Mouse (Mus musculus) intestine, embryonic 16.5 days (tissue): ENCODE measurements at regions not wholly inside any gene's neighbourhood (a gene's known extent, or its start where the extent isn't known, plus 50 kb on each side); places are given as distances from the start of the nearest gene placed in this dataset.

Experiments used
- ATAC-seq: fragments of 200-750 bp; cut with Nextera tagmentation; 2 replicates; pipeline ENCODE4 v1.8.0; 2017; ENCODE audit warnings: moderate TSS enrichment, moderate library complexity
- H3K27ac ChIP-seq: fragments of 300-500 bp; sonication (generic); 2 replicates; pipeline ENCODE4 v1.5.1; 2014; ENCODE audit warnings: mild to moderate bottlenecking, low read length
- H3K27me3 ChIP-seq: fragments of 300-500 bp; sonication (generic); replicated peaks from 2 replicates; pipeline ENCODE4 v1.6.1; 2014; ENCODE audit warnings: low read length, control low read depth, mixed read lengths; ENCODE audit not compliant: control insufficient read depth, insufficient read depth
- H3K36me3 ChIP-seq: fragments of 300-500 bp; sonication (generic); 2 replicates; pipeline ENCODE4 v1.6.1; 2014; ENCODE audit warnings: low read length, control low read depth; ENCODE audit not compliant: control insufficient read depth, insufficient read depth
- H3K4me1 ChIP-seq: fragments of 300-500 bp; sonication (generic); 2 replicates; pipeline ENCODE4 v1.6.1; 2014; ENCODE audit warnings: low read length, control low read depth, mixed read lengths; ENCODE audit not compliant: control insufficient read depth, insufficient read depth
- H3K4me2 ChIP-seq: fragments of 300-500 bp; sonication (generic); 2 replicates; pipeline ENCODE4 v1.6.1; 2014; ENCODE audit warnings: low read depth, low read length, control low read depth
- H3K4me3 ChIP-seq: fragments of 300-500 bp; sonication (generic); 2 replicates; pipeline ENCODE4 v1.5.1; 2014; ENCODE audit warnings: mild to moderate bottlenecking, low read length
- H3K9ac ChIP-seq: fragments of 300-500 bp; sonication (generic); 2 replicates; pipeline ENCODE4 v1.6.1; 2014; ENCODE audit warnings: low read depth, low read length
- H3K9me3 ChIP-seq: fragments of 300-500 bp; sonication (generic); 2 replicates; pipeline ENCODE4 v1.6.1; 2016; ENCODE audit warnings: low read length, control low read depth; ENCODE audit not compliant: control insufficient read depth
- WGBS: fragments of 180-500 bp; shearing (Covaris S2); extraction: QIAGEN DNeasy Blood & Tissue Kit; methylation state at CpG from one replicate; pipeline ENCODE4 v1.1.7; 2014; 5-methylcytosine and 5-hydroxymethylcytosine counted together

DNA sequence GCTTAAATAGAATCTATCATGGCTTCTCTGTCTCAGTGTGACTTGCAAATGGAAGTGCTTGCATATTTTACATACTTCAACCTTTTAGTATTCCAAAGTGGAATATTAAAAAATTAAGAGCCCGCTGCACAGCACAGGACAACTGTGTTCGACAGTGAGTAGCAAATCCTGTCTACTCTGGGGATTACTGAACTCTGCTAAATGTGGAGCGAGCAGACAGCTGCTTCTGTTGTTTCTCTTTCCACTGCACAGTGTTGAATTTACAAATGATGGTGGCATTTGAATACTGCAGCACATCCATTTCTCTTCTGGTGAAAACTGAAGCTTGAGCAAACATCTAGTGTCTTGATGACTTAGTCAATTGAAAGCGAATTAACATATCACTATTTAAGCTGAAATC, 409.2 kb downstream of the Fam198b start:
- no peaks in the 10 kb centered on the region for H3K36me3 ChIP-seq
- H3K4me3 ChIP-seq: no peak overlapping the region
- H3K4me1 ChIP-seq: no peaks in the 10 kb centered on the region
- no peak overlapping the region for H3K27ac ChIP-seq
- WGBS: 77% methylated on average over 4 of the region's 4 CpGs
- H3K4me2 ChIP-seq: no peak overlapping the region
- H3K9me3 ChIP-seq: no peaks in the 10 kb centered on the region
- ATAC-seq: no peak
- H3K27me3 ChIP-seq: no peaks in the 10 kb centered on the region
- H3K9ac ChIP-seq: no peak overlapping the region

DNA sequence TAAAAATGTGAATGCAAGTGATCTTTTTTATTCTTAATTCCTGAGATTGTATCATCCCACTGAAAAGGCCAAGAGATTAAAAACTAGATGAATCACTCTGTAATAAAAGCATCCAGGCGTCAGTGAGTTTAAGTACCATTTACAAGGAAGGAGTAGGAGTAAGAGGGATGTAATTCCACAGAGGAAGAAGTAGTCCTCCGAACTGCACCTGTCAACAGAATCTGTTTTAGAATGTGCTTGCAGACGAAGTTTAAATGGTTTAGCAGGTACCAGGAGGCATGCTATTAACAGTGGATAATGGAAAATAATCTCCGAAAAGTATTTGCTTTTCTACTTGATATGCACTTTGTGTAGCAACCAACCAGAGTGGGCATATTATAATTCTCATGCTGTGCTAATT, 423.3 kb downstream of the Fam198b start:
- H3K27ac ChIP-seq: no peak overlapping the region
- ATAC-seq: no peak
- no peak overlapping the region for H3K4me2 ChIP-seq
- no peaks in the 10 kb centered on the region for H3K9me3 ChIP-seq
- 70% methylated on average over 4 of the region's 4 CpGs for WGBS
- H3K4me1 ChIP-seq: no peaks in the 10 kb centered on the region
- H3K27me3 ChIP-seq: no peaks in the 10 kb centered on the region
- H3K9ac ChIP-seq: no peak overlapping the region
- no peak overlapping the region for H3K4me3 ChIP-seq
- no peaks in the 10 kb centered on the region for H3K36me3 ChIP-seq

DNA sequence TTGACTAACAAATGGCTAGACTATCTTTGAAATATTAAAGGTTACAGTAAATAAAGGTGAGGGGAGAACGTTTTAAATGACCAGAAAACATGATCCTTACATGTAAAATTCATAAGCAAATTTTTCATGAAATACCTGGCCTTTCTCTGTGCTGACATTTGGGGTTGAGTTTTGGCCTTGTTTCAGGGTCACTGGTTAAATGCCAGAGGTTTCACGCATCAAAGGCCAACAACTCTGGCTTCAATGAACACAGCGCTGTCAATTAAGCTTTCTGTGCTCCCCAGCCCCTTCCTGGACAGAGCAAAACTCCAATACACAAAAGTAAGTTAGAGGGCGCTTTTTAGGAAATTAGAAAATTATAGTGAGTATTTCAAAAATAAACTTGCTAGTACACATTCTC, 425.6 kb downstream of the Fam198b start:
- Histone ChIP-seq H3K9me3 (no peaks in the 10 kb centered on the region), H3K27ac (no peak overlapping the region), H3K27me3 (no peaks in the 10 kb centered on the region), H3K4me2 (no peak overlapping the region), H3K36me3 (no peaks in the 10 kb centered on the region), H3K4me3 (no peak overlapping the region), H3K9ac (no peak overlapping the region), H3K4me1 (no peaks in the 10 kb centered on the region)
- no peak for ATAC-seq
- WGBS: 77% methylated on average over 4 of the region's 4 CpGs

DNA sequence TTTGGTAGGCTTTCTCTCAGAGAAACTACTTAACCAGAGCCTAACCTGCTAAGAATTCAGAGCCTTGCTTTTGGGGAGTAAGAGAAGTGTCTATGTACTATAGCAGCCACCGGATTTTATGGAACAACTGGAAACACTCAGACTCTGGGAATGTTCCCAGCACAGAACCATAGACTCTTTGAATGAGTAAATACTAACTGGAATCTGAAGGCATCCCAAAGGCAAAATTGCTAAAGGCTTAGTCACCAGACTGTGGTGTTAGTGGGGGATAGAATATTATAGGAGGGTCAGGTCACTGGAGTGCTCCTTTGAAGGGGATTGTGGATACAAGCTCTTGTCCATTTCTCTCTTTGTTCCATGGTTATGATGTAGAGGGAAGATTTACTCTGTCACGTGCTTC, 427.4 kb downstream of the Fam198b start:
- no peak for ATAC-seq
- WGBS: 70% methylated on average over 2 of the region's 2 CpGs

DNA sequence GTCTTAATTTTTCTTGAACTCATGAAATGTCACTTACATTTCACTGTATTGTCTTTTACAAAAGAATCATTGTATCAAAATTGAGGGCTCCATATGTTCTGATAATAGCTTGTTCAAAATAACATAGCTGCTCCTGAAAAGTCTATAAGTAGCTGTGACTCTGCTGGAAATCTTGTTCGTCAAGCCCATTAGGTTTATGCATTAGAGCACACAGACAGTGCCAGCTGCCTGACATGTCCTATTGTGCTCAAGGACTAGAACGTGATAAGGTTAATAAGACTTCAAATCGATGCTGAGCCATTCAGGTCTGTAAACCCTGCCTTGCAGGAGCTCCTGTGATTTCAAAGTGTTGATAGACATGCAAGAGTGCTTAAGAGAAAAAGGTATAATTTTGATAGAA, 438.0 kb downstream of the Fam198b start:
- Histone ChIP-seq H3K4me3 (no peak overlapping the region), H3K4me1 (no peaks in the 10 kb centered on the region), H3K9me3 (no peaks in the 10 kb centered on the region), H3K27me3 (no peaks in the 10 kb centered on the region), H3K9ac (no peak overlapping the region), H3K4me2 (no peak overlapping the region), H3K36me3 (no peaks in the 10 kb centered on the region), H3K27ac (no peak overlapping the region)
- 72% methylated on average over 3 of the region's 3 CpGs for WGBS
- no peak for ATAC-seq

More for the DNA sequence above, 427.4 kb downstream of the Fam198b start:
- Histone ChIP-seq H3K4me3 (no peak overlapping the region), H3K36me3 (no peaks in the 10 kb centered on the region), H3K4me2 (no peak overlapping the region), H3K27me3 (no peaks in the 10 kb centered on the region), H3K9me3 (no peaks in the 10 kb centered on the region), H3K27ac (no peak overlapping the region), H3K9ac (no peak overlapping the region), H3K4me1 (no peaks in the 10 kb centered on the region)

DNA sequence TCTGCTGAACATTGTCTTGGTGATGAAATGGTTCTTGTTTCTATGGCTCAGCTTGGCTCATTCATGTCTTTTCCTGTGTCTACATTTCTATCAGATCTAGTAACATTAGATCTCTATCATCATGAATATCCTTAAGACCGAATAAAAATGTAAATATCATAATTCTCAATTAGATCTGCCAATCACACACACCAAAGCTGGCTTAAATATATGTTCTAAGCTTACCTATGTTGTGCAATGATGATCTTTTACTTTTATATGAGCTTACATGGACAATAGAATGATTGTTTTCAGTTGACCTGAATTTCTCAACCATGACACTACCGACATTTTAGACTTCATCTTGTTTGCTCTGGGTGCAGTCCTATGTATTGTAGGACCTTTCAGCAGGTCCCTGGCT, 440.4 kb downstream of the Fam198b start:
- no peak overlapping the region for H3K4me3 ChIP-seq
- H3K9ac ChIP-seq: no peak overlapping the region
- no peaks in the 10 kb centered on the region for H3K27me3 ChIP-seq
- no peaks in the 10 kb centered on the region for H3K36me3 ChIP-seq
- no peak for ATAC-seq
- no peak overlapping the region for H3K27ac ChIP-seq
- no peaks in the 10 kb centered on the region for H3K4me1 ChIP-seq
- H3K9me3 ChIP-seq: no peaks in the 10 kb centered on the region
- 84% methylated on average over 2 of the region's 2 CpGs for WGBS
- no peak overlapping the region for H3K4me2 ChIP-seq

DNA sequence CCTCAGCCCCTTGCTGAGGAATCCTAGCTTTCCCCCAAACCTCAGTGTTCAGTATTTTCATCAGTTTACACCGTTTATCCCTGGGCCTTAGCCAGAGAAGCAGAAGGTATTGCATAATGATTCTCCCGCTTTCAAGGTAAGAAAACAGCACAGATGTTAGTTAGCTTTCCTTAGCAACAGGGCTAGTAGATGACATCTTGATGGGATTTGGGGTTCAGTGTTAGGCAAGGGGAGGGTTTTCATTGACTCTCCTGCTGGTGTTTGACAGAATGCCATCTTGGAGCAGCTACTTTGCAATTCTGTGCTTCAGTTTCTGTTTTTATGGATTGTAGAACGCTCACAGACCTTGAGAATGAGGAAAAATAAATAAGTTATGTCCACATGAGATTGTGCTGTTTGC, 447.4 kb downstream of the Fam198b start:
- no peaks in the 10 kb centered on the region for H3K9me3 ChIP-seq
- no peaks in the 10 kb centered on the region for H3K4me1 ChIP-seq
- no peak overlapping the region for H3K4me2 ChIP-seq
- WGBS: 54% methylated on average over 3 of the region's 3 CpGs
- H3K4me3 ChIP-seq: no peak overlapping the region
- H3K27ac ChIP-seq: no peak overlapping the region
- no peaks in the 10 kb centered on the region for H3K27me3 ChIP-seq
- H3K36me3 ChIP-seq: no peaks in the 10 kb centered on the region
- ATAC-seq: no peak
- no peak overlapping the region for H3K9ac ChIP-seq

DNA sequence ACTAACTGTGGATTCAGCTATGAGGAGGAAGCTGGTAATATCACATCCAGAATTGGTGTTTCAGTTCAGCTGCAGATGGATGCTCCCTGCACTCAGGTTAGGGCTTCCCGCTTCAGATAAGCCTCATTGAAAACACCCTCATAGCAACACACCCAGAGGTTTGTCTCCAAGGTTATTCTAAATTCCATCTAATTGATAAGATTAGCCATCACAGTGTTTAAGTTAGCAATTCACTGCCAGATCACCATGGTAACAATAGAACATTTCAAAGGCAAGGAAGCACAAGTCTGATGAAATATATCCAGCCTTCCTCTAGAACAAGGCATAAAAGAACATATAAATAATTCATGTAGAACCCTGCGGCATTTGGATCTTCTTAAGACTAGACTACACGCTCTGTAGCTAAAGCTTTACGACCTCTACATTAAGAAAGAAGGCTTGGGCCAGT, 450.1 kb downstream of the Fam198b start:
- H3K4me1 ChIP-seq: no peaks in the 10 kb centered on the region
- no peak overlapping the region for H3K4me3 ChIP-seq
- ATAC-seq: no peak
- H3K27ac ChIP-seq: no peak overlapping the region
- H3K27me3 ChIP-seq: no peaks in the 10 kb centered on the region
- no peak overlapping the region for H3K9ac ChIP-seq
- no peaks in the 10 kb centered on the region for H3K9me3 ChIP-seq
- no peak overlapping the region for H3K4me2 ChIP-seq
- 51% methylated on average over 4 of the region's 4 CpGs for WGBS
- H3K36me3 ChIP-seq: no peaks in the 10 kb centered on the region

DNA sequence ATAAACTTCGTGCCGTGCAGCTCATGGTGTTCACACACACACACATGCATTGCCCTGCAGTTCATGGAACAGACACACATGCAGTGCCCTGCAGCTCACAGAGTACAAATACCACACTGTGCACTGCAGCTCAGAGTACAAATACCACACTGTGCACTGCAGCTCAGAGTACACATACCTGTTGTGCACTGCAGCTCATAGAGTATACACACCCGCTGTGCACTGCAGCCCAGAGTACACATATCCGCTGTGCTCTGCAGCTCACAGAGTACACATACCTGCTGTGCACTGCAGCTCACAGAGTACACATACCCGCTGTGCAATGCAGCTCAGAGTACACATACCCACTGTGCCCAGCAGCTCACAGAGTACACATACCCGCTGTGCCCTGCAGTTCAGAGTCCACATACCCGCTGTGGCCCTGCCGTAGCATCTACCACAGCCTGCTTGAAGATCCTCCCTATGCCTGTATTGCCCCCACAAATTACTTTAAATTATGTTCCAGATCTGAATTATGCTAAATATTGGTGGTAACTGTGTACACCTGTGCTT, 451.9 kb downstream of the Fam198b start:
- 92% methylated on average over 8 of the region's 8 CpGs for WGBS
- no peak overlapping the region for H3K9ac ChIP-seq
- no peaks in the 10 kb centered on the region for H3K27me3 ChIP-seq
- no peaks in the 10 kb centered on the region for H3K36me3 ChIP-seq
- no peak overlapping the region for H3K27ac ChIP-seq
- no peaks in the 10 kb centered on the region for H3K4me1 ChIP-seq
- ATAC-seq: no peak
- H3K4me3 ChIP-seq: no peak overlapping the region
- no peaks in the 10 kb centered on the region for H3K9me3 ChIP-seq
- no peak overlapping the region for H3K4me2 ChIP-seq

DNA sequence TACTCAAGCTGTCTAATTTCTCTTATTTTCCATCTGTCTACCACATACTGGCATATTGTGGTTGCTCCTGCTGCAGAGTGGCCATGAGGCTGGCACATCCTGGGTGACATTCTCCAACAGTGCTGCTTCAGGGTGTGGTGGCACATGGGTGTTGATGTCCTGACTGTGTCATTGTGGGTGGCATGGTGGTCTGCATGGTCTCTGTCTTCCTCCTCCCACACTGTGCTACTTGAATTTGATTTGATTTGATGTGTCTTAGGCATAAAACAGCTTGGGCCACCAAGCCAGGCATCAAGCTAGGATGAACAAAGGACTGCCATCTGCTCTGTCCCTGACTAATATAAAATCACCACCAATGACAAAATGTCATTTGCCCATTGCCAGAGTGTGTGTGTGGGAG, 434.7 kb downstream of the Gria2 start:
- ATAC-seq: no peak
- H3K36me3 ChIP-seq: no peaks in the 10 kb centered on the region
- H3K27ac ChIP-seq: no peak overlapping the region
- H3K4me2 ChIP-seq: no peak overlapping the region
- no peaks in the 10 kb centered on the region for H3K27me3 ChIP-seq
- H3K9me3 ChIP-seq: no peaks in the 10 kb centered on the region
- no peak overlapping the region for H3K9ac ChIP-seq
- no peaks in the 10 kb centered on the region for H3K4me1 ChIP-seq
- no peak overlapping the region for H3K4me3 ChIP-seq
